Mouse (Mus musculus): ENCODE results near the gene Nub1. TPM values are rescaled to one million over a fixed set of nuclear protein-coding genes. Genes with fewer than 3 reads are reported as not detected.

Gene Nub1
- polyA plus RNA-seq, 1 experiment = 18.6 TPM

GRCm38 (mm10) chr5:24649701-24650100, 35.6 kb upstream of the Nub1 start:
- Histone ChIP-seq H3ac (ENCODE audit: control insufficient read depth, insufficient read length, low read depth) (no peak overlapping the region), H3K36me3 (ENCODE audit: control insufficient read depth, insufficient read depth) (no peaks in the 10 kb centered on the region), H3K4me3 (ENCODE audit: insufficient read depth, poor library complexity, severe bottlenecking) (no peak overlapping the region), H3K79me2 (ENCODE audit: control insufficient read depth, insufficient read depth) (no peaks in the 10 kb centered on the region), H3K27me3 (ENCODE audit: control insufficient read depth, insufficient read depth, insufficient read length) (peaks cover 7% of the 10 kb centered on the region), H3K79me3 (ENCODE audit: low read depth) (no peaks in the 10 kb centered on the region)
- TF ChIP-seq USF1 (IDR thresholded peaks at IDR 0.05; ENCODE audit: low read depth) (no peak), MYOD1 (IDR thresholded peaks at IDR 0.05; ENCODE audit: control insufficient read depth, insufficient read length, low read depth) (no peak), CTCF (IDR thresholded peaks at IDR 0.05; ENCODE audit: control insufficient read depth, insufficient read depth, insufficient read length) (no peak), MAX (IDR thresholded peaks at IDR 0.05) (no peak), CEBPB (IDR thresholded peaks at IDR 0.05; ENCODE audit: low read depth) (no peak), FOSL1 (IDR thresholded peaks at IDR 0.05; ENCODE audit: insufficient read depth, low read length, poor library complexity, severe bottlenecking) (no peak), MYOG (IDR thresholded peaks at IDR 0.05; ENCODE audit: control insufficient read depth, extremely low read depth, insufficient read length) (no peak)

GRCm38 (mm10) chr5:24651356-24651755, 34.0 kb upstream of the Nub1 start:
- Histone ChIP-seq H3K79me3 (ENCODE audit: low read depth) (no peaks in the 10 kb centered on the region), H3K27me3 (ENCODE audit: control insufficient read depth, insufficient read depth, insufficient read length) (peaks cover 7% of the 10 kb centered on the region), H3K36me3 (ENCODE audit: control insufficient read depth, insufficient read depth) (no peaks in the 10 kb centered on the region), H3K79me2 (ENCODE audit: control insufficient read depth, insufficient read depth) (no peaks in the 10 kb centered on the region), H3K4me3 (ENCODE audit: insufficient read depth, poor library complexity, severe bottlenecking) (no peak overlapping the region), H3ac (ENCODE audit: control insufficient read depth, insufficient read length, low read depth) (no peak overlapping the region)
- no peak for TF ChIP-seq MYOG (IDR thresholded peaks at IDR 0.05; ENCODE audit: control insufficient read depth, extremely low read depth, insufficient read length)
- no peak for TF ChIP-seq CEBPB (IDR thresholded peaks at IDR 0.05; ENCODE audit: low read depth)
- no peak for TF ChIP-seq MAX (IDR thresholded peaks at IDR 0.05)

GRCm38 (mm10) chr5:24651768-24652752, 33.3 kb upstream of the Nub1 start:
- Histone ChIP-seq H3K27me3 (ENCODE audit: control insufficient read depth, insufficient read depth, insufficient read length) (peaks cover 7% of the 10 kb centered on the region), H3K36me3 (ENCODE audit: control insufficient read depth, insufficient read depth) (no peaks in the 10 kb centered on the region), H3K79me3 (ENCODE audit: low read depth) (no peaks in the 10 kb centered on the region), H3K79me2 (ENCODE audit: control insufficient read depth, insufficient read depth) (no peaks in the 10 kb centered on the region), H3ac (ENCODE audit: control insufficient read depth, insufficient read length, low read depth) (no peak overlapping the region), H3K4me3 (ENCODE audit: insufficient read depth, poor library complexity, severe bottlenecking) (no peak overlapping the region)
- TF ChIP-seq FOSL1 (IDR thresholded peaks at IDR 0.05; ENCODE audit: insufficient read depth, low read length, poor library complexity, severe bottlenecking) (no peak), CTCF (IDR thresholded peaks at IDR 0.05; ENCODE audit: control insufficient read depth, insufficient read depth, insufficient read length) (peak; percentile 91)

- TF ChIP-seq MYOD1 (IDR thresholded peaks at IDR 0.05; ENCODE audit: control insufficient read depth, insufficient read length, low read depth) = no peak
- TF ChIP-seq USF1 (IDR thresholded peaks at IDR 0.05; ENCODE audit: low read depth) = no peak
- TF ChIP-seq CTCF (IDR thresholded peaks at IDR 0.05; ENCODE audit: control insufficient read depth, insufficient read depth, insufficient read length) = no peak
- no peak for TF ChIP-seq CEBPB (IDR thresholded peaks at IDR 0.05; ENCODE audit: low read depth)
- Histone ChIP-seq H3K79me3 (ENCODE audit: low read depth) (no peaks in the 10 kb centered on the region), H3K79me2 (ENCODE audit: control insufficient read depth, insufficient read depth) (no peaks in the 10 kb centered on the region), H3K4me3 (ENCODE audit: insufficient read depth, poor library complexity, severe bottlenecking) (no peak overlapping the region), H3K27me3 (ENCODE audit: control insufficient read depth, insufficient read depth, insufficient read length) (peaks cover 7% of the 10 kb centered on the region), H3K36me3 (ENCODE audit: control insufficient read depth, insufficient read depth) (no peaks in the 10 kb centered on the region), H3ac (ENCODE audit: control insufficient read depth, insufficient read length, low read depth) (no peak overlapping the region)
Measured at GRCm38 (mm10) chr5:24652780-24653179, 32.6 kb upstream of the Nub1 start.

- Histone ChIP-seq H3K36me3 (ENCODE audit: control insufficient read depth, insufficient read depth) (no peaks in the 10 kb centered on the region), H3ac (ENCODE audit: control insufficient read depth, insufficient read length, low read depth) (no peak overlapping the region), H3K79me2 (ENCODE audit: control insufficient read depth, insufficient read depth) (no peaks in the 10 kb centered on the region), H3K4me3 (ENCODE audit: insufficient read depth, poor library complexity, severe bottlenecking) (no peak overlapping the region), H3K79me3 (ENCODE audit: low read depth) (no peaks in the 10 kb centered on the region), H3K27me3 (ENCODE audit: control insufficient read depth, insufficient read depth, insufficient read length) (peaks cover 7% of the 10 kb centered on the region)
- TF ChIP-seq MYOG (IDR thresholded peaks at IDR 0.05; ENCODE audit: control insufficient read depth, extremely low read depth, insufficient read length) = no peak
- no peak for TF ChIP-seq MAX (IDR thresholded peaks at IDR 0.05)
- no peak for TF ChIP-seq USF1 (IDR thresholded peaks at IDR 0.05; ENCODE audit: low read depth)
- TF ChIP-seq CTCF (IDR thresholded peaks at IDR 0.05; ENCODE audit: control insufficient read depth, insufficient read depth, insufficient read length) = no peak
- TF ChIP-seq FOSL1 (IDR thresholded peaks at IDR 0.05; ENCODE audit: insufficient read depth, low read length, poor library complexity, severe bottlenecking) = no peak
- no peak for TF ChIP-seq MYOD1 (IDR thresholded peaks at IDR 0.05; ENCODE audit: control insufficient read depth, insufficient read length, low read depth)
- TF ChIP-seq CEBPB (IDR thresholded peaks at IDR 0.05; ENCODE audit: low read depth) = no peak
Measured at GRCm38 (mm10) chr5:24654491-24654890, 30.8 kb upstream of the Nub1 start.

- no peak for TF ChIP-seq FOSL1 (IDR thresholded peaks at IDR 0.05; ENCODE audit: insufficient read depth, low read length, poor library complexity, severe bottlenecking)
- TF ChIP-seq MAX (IDR thresholded peaks at IDR 0.05) = no peak
- TF ChIP-seq USF1 (IDR thresholded peaks at IDR 0.05; ENCODE audit: low read depth) = no peak
- no peak for TF ChIP-seq MYOG (IDR thresholded peaks at IDR 0.05; ENCODE audit: control insufficient read depth, extremely low read depth, insufficient read length)
- H3K36me3 ChIP-seq (ENCODE audit: control insufficient read depth, insufficient read depth) = no peaks in the 10 kb centered on the region
- H3K79me3 ChIP-seq (ENCODE audit: low read depth) = no peaks in the 10 kb centered on the region
- H3K27me3 ChIP-seq (ENCODE audit: control insufficient read depth, insufficient read depth, insufficient read length) = peaks cover 7% of the 10 kb centered on the region
- no peaks in the 10 kb centered on the region for H3K79me2 ChIP-seq (ENCODE audit: control insufficient read depth, insufficient read depth)
- no peak overlapping the region for H3ac ChIP-seq (ENCODE audit: control insufficient read depth, insufficient read length, low read depth)
- no peak overlapping the region for H3K4me3 ChIP-seq (ENCODE audit: insufficient read depth, poor library complexity, severe bottlenecking)
Measured at GRCm38 (mm10) chr5:24657113-24657512, 28.2 kb upstream of the Nub1 start.

All from C2C12 (cell line).